Mouse (Mus musculus) MEL-GATA-1-ER (cell line): ENCODE results near the gene 9130409I23Rik.

Experiments used
- DNase-seq: peaks from one replicate; pipeline ENCODE4 v3.0.0-alpha.2; 2012; ENCODE audit warnings: low read depth; ENCODE audit errors: extremely low read depth

9130409I23Rik gene

GRCm38 (mm10) chr1:181050937-181051336 lies at the start of gene 9130409I23Rik:
TSS of gene 9130409I23Rik (plus strand) at chr1:181051237.
- DNase-seq = no peak

- no peak for DNase-seq
Observed at GRCm38 (mm10) chr1:181001621-181002020, 49.4 kb upstream of the 9130409I23Rik start.

GRCm38 (mm10) chr1:181003790-181004189 lies 47.2 kb upstream of the 9130409I23Rik start:
- no peak for DNase-seq

- DNase-seq = no peak
Observed at GRCm38 (mm10) chr1:181005331-181005730, 45.7 kb upstream of the 9130409I23Rik start.

- no peak for DNase-seq
Observed at GRCm38 (mm10) chr1:181007831-181008230, 43.2 kb upstream of the 9130409I23Rik start.

GRCm38 (mm10) chr1:181008266-181008665 lies 42.8 kb upstream of the 9130409I23Rik start:
- no peak for DNase-seq

- no peak for DNase-seq
Observed at GRCm38 (mm10) chr1:181009011-181009590, 41.9 kb upstream of the 9130409I23Rik start.

GRCm38 (mm10) chr1:181009754-181010153 lies 41.3 kb upstream of the 9130409I23Rik start:
- DNase-seq = no peak

GRCm38 (mm10) chr1:181010171-181010932 lies 40.7 kb upstream of the 9130409I23Rik start:
- no peak for DNase-seq

- DNase-seq = no peak
Observed at GRCm38 (mm10) chr1:181011601-181012000, 39.4 kb upstream of the 9130409I23Rik start.

- no peak for DNase-seq
Observed at GRCm38 (mm10) chr1:181012416-181012815, 38.6 kb upstream of the 9130409I23Rik start.

- no peak for DNase-seq
Observed at GRCm38 (mm10) chr1:181013446-181013845, 37.6 kb upstream of the 9130409I23Rik start.

- no peak for DNase-seq
Observed at GRCm38 (mm10) chr1:181014731-181015500, 36.1 kb upstream of the 9130409I23Rik start.

GRCm38 (mm10) chr1:181015558-181015957 lies 35.5 kb upstream of the 9130409I23Rik start:
- no peak for DNase-seq

GRCm38 (mm10) chr1:181016045-181016444 lies 35.0 kb upstream of the 9130409I23Rik start:
- DNase-seq = no peak

- peak; percentile 40 for DNase-seq
Observed at GRCm38 (mm10) chr1:181016532-181017131, 34.4 kb upstream of the 9130409I23Rik start.

- DNase-seq = peak; percentile 55
Observed at GRCm38 (mm10) chr1:181017212-181017711, 33.8 kb upstream of the 9130409I23Rik start.

GRCm38 (mm10) chr1:181017890-181018420 lies 33.1 kb upstream of the 9130409I23Rik start:
- DNase-seq = no peak

GRCm38 (mm10) chr1:181020756-181021487 lies 30.1 kb upstream of the 9130409I23Rik start, which contains the start of gene Ephx1:
TSS of gene Ephx1 (minus strand) at chr1:181020904.
- no peak for DNase-seq

- no peak for DNase-seq
Observed at GRCm38 (mm10) chr1:181021488-181021865, 29.6 kb upstream of the 9130409I23Rik start.
